Mouse (Mus musculus): Measurements from ENCODE around the gene Nmt1. TPM values are rescaled to one million over a fixed set of nuclear protein-coding genes. Genes with fewer than 3 reads are reported as not detected.

Nmt1 gene
- polyA plus RNA-seq, 1 experiment from 2014 or later, result 26.8 TPM

GRCm38 (mm10) chr11:103000111-103000510 is 27.9 kb upstream of the Nmt1 start:
- Histone ChIP-seq H3K36me3 (ENCODE audit: control insufficient read depth, insufficient read depth, low read length) (peaks cover 25% of the 10 kb centered on the region), H3K4me3 (ENCODE audit: low read depth, low read length) (no peak overlapping the region), H3K27me3 (ENCODE audit: control insufficient read depth, insufficient read depth, low read depth, low read length) (no peaks in the 10 kb centered on the region), H3K9ac (ENCODE audit: low read depth, low read length) (0 out of 2 replicates have a peak overlapping the region, but pooled peaks have one; percentile 21), H3K4me1 (ENCODE audit: control insufficient read depth, insufficient read depth, low read length) (peaks cover 20% of the 10 kb centered on the region), H3K9me3 (replicated peaks; ENCODE audit: control insufficient read depth, low read length, poor library complexity, severe bottlenecking) (no peaks in the 10 kb centered on the region), H3K4me2 (ENCODE audit: low read length) (no peak overlapping the region), H3K27ac (ENCODE audit: low read length) (no peak overlapping the region)
- ATAC-seq, result no peak
- WGBS, result 83% methylated on average over 16 of the region's 16 CpGs

DNA sequence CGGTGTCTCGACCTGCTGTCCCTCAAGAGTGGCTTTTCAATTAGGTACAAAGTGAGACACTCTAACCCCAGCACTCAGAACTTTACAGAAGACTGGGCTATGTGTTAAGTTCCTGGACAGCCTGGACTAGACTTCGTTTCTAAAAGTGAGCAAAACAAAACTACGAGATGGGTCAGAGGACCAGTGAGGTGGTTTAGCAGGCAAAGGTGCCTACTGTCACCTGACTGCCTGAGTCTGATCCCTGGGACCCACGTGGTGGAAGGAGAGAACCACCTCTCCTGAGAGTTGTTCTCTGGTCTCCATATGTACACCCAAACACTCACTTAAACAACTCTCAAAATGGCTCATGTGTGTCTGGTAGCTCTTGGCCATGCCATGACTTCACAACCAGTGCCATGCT is 26.9 kb upstream of the Nmt1 start:
- 79% methylated on average over 5 of the region's 5 CpGs for WGBS
- Histone ChIP-seq H3K27me3 (ENCODE audit: control insufficient read depth, insufficient read depth, low read depth, low read length) (no peaks in the 10 kb centered on the region), H3K36me3 (ENCODE audit: control insufficient read depth, insufficient read depth, low read length) (peaks cover 16% of the 10 kb centered on the region), H3K27ac (ENCODE audit: low read length) (no peak overlapping the region), H3K4me1 (ENCODE audit: control insufficient read depth, insufficient read depth, low read length) (peaks cover 20% of the 10 kb centered on the region), H3K9ac (ENCODE audit: low read depth, low read length) (no peak overlapping the region), H3K9me3 (replicated peaks; ENCODE audit: control insufficient read depth, low read length, poor library complexity, severe bottlenecking) (no peaks in the 10 kb centered on the region), H3K4me3 (ENCODE audit: low read depth, low read length) (no peak overlapping the region), H3K4me2 (ENCODE audit: low read length) (no peak overlapping the region)
- no peak for ATAC-seq

DNA sequence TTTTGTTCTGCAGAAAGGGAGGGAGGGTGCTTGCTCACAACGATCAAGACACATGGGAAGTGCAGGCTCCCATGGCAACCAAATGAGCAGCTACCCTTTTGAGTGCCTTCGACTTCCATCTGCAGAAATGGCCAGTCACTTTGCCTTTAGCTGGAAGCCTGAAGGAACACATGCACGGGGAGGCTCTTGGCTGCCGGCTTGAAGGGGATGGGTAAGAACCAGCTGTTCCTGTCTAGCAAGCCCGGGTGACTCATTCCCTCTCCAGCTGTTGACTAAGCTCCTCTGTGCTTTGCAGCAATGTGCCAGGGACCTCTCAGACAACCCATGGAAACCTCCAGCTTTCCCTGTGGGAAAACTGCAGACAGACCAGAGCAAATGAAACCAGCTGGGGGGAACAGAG is 24.8 kb upstream of the Nmt1 start:
- Histone ChIP-seq H3K9ac (ENCODE audit: low read depth, low read length) (no peak overlapping the region), H3K4me3 (ENCODE audit: low read depth, low read length) (no peak overlapping the region), H3K27me3 (ENCODE audit: control insufficient read depth, insufficient read depth, low read depth, low read length) (no peaks in the 10 kb centered on the region), H3K9me3 (replicated peaks; ENCODE audit: control insufficient read depth, low read length, poor library complexity, severe bottlenecking) (no peaks in the 10 kb centered on the region), H3K27ac (ENCODE audit: low read length) (no peak overlapping the region), H3K4me2 (ENCODE audit: low read length) (no peak overlapping the region), H3K36me3 (ENCODE audit: control insufficient read depth, insufficient read depth, low read length) (peaks cover 8% of the 10 kb centered on the region), H3K4me1 (ENCODE audit: control insufficient read depth, insufficient read depth, low read length) (peaks cover 23% of the 10 kb centered on the region)
- ATAC-seq, result no peak
- 44% methylated on average over 5 of the region's 5 CpGs for WGBS

- Histone ChIP-seq H3K36me3 (ENCODE audit: control insufficient read depth, insufficient read depth, low read length) (no peaks in the 10 kb centered on the region), H3K27me3 (ENCODE audit: control insufficient read depth, insufficient read depth, low read depth, low read length) (no peaks in the 10 kb centered on the region), H3K4me1 (ENCODE audit: control insufficient read depth, insufficient read depth, low read length) (peaks cover 16% of the 10 kb centered on the region), H3K27ac (ENCODE audit: low read length) (no peak overlapping the region), H3K4me3 (ENCODE audit: low read depth, low read length) (no peak overlapping the region), H3K4me2 (ENCODE audit: low read length) (no peak overlapping the region), H3K9me3 (replicated peaks; ENCODE audit: control insufficient read depth, low read length, poor library complexity, severe bottlenecking) (no peaks in the 10 kb centered on the region), H3K9ac (ENCODE audit: low read depth, low read length) (no peak overlapping the region)
- 89% methylated on average over 1 of the region's 1 CpGs for WGBS
- ATAC-seq, result no peak
These were observed 23.1 kb upstream of the Nmt1 start for GRCm38 (mm10) chr11:103004852-103005251.

DNA sequence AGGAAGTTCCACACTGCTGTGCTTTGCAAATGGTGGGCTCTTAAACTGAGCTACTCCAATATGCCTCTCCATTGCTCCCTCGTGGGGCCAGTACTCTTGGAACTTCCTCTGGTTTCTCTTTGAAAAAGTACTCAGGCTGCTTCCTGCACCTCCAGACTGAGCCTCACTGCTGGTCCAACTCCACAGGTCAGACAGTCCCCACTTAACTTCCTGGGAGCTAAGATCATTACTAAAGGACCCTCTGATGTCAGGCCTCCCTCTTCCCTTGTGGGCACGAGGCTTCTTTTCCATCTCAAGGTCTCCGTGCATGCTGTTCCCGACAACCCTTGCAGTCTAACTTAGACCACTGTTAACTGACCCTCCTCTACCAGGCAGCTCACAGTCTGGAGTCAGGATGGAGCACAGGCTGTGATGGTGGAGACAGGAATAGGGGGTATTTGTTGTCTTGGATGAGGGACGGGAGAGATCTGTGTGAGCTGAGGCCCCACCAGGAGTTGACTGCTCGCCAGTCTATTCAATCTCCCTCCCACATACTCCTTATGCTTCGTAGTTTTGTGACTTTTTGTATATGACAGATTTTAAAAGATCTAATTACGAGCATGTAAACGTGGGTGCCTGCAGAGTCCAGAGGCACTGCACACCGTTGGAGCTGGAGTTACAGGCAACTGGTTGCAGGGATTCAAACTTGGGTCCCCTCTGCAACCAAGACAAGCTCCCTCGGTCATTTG is 22.6 kb upstream of the Nmt1 start:
- no peaks in the 10 kb centered on the region for H3K9me3 ChIP-seq (replicated peaks; ENCODE audit: control insufficient read depth, low read length, poor library complexity, severe bottlenecking)
- no peaks in the 10 kb centered on the region for H3K27me3 ChIP-seq (ENCODE audit: control insufficient read depth, insufficient read depth, low read depth, low read length)
- H3K36me3 ChIP-seq (ENCODE audit: control insufficient read depth, insufficient read depth, low read length), result no peaks in the 10 kb centered on the region
- H3K4me3 ChIP-seq (ENCODE audit: low read depth, low read length), result no peak overlapping the region
- peaks cover 12% of the 10 kb centered on the region for H3K4me1 ChIP-seq (ENCODE audit: control insufficient read depth, insufficient read depth, low read length)
- no peak for ATAC-seq
- no peak overlapping the region for H3K9ac ChIP-seq (ENCODE audit: low read depth, low read length)
- no peak overlapping the region for H3K27ac ChIP-seq (ENCODE audit: low read length)
- H3K4me2 ChIP-seq (ENCODE audit: low read length), result no peak overlapping the region
- whole genome bisulfite sequencing, result 87% methylated on average over 11 of the region's 11 CpGs

DNA sequence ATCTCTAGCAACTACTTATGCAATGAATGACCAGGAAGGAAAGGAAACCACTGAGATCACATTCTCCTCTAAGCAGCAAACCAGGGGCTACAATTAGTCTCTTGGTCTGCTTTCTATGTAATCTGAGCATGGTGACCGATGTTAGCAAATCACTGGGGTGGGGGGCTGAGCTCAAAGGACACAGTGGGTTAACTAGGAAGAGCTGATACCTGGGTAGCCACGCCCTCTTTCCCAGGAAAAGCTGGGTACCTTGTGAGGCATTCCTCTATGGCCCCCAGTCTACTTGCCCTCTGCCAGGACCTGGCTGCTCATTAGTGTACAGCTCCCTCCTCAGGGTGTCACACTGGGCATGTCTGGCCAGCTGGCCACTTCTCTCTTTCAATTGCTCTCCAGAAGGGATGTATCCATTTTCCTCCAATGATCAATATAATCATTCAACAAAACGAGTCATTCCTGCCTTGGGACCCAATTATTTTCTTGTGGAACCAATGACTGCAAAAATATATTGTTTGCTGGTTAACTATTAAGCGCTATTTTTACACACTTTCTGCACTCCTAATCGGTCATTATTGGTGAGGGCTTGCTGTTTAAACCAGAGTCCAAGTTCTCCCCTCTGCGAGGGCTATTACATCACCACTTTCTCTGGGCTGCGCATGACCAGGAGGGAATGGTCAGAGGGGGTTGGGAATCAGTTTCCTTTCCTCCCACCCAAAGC is 21.5 kb upstream of the Nmt1 start:
- H3K9me3 ChIP-seq (replicated peaks; ENCODE audit: control insufficient read depth, low read length, poor library complexity, severe bottlenecking), result no peaks in the 10 kb centered on the region
- H3K9ac ChIP-seq (ENCODE audit: low read depth, low read length), result no peak overlapping the region
- no peaks in the 10 kb centered on the region for H3K27me3 ChIP-seq (ENCODE audit: control insufficient read depth, insufficient read depth, low read depth, low read length)
- no peak overlapping the region for H3K27ac ChIP-seq (ENCODE audit: low read length)
- no peak overlapping the region for H3K4me3 ChIP-seq (ENCODE audit: low read depth, low read length)
- ATAC-seq, result no peak
- H3K4me1 ChIP-seq (ENCODE audit: control insufficient read depth, insufficient read depth, low read length), result peaks cover 12% of the 10 kb centered on the region
- no peaks in the 10 kb centered on the region for H3K36me3 ChIP-seq (ENCODE audit: control insufficient read depth, insufficient read depth, low read length)
- H3K4me2 ChIP-seq (ENCODE audit: low read length), result no peak overlapping the region
- WGBS, result 92% methylated on average over 7 of the region's 7 CpGs

DNA sequence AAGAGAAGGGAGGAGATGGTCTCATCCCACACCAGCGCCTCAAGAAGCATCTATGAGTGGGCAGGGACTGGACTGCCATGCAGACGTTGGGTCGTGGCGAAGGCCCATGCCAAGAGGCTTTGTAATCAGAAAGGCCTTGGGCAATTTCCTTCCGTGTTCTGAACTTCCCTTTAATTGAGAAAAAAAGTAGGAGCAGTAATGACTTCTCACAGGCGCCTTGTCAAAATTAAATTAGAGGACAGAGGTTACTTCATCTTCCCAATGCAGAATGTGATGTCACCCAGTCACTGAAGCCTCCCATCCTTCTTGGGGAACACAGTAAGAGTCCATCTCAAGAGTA is 21.0 kb upstream of the Nmt1 start:
- H3K36me3 ChIP-seq (ENCODE audit: control insufficient read depth, insufficient read depth, low read length), result no peaks in the 10 kb centered on the region
- no peak overlapping the region for H3K4me2 ChIP-seq (ENCODE audit: low read length)
- H3K27me3 ChIP-seq (ENCODE audit: control insufficient read depth, insufficient read depth, low read depth, low read length), result no peaks in the 10 kb centered on the region
- peaks cover 12% of the 10 kb centered on the region for H3K4me1 ChIP-seq (ENCODE audit: control insufficient read depth, insufficient read depth, low read length)
- no peak for ATAC-seq
- H3K27ac ChIP-seq (ENCODE audit: low read length), result no peak overlapping the region
- no peak overlapping the region for H3K9ac ChIP-seq (ENCODE audit: low read depth, low read length)
- H3K4me3 ChIP-seq (ENCODE audit: low read depth, low read length), result no peak overlapping the region
- H3K9me3 ChIP-seq (replicated peaks; ENCODE audit: control insufficient read depth, low read length, poor library complexity, severe bottlenecking), result no peaks in the 10 kb centered on the region
- 90% methylated on average over 6 of the region's 6 CpGs for WGBS

DNA sequence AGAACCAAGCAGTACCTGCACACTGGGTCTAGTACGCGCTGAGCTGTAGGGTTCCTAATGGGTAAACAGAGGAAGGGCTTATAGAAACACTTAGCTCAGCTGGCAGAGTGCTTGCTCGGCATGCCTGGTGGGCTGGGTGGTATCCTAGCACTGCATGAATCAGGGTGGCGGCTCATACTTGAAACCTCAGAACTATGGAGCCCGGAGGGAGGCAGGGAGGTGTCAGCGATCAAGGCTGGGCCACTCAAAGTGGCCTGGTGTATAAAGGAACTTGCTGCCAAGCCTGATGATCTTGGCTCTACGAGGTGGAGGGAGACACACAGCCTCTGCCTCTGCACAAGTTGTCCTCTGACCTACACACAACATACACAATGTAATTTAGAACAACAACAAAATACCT is 19.4 kb upstream of the Nmt1 start:
- Histone ChIP-seq H3K4me3 (ENCODE audit: low read depth, low read length) (no peak overlapping the region), H3K27me3 (ENCODE audit: control insufficient read depth, insufficient read depth, low read depth, low read length) (no peaks in the 10 kb centered on the region), H3K4me1 (ENCODE audit: control insufficient read depth, insufficient read depth, low read length) (peaks cover 5% of the 10 kb centered on the region), H3K27ac (ENCODE audit: low read length) (no peak overlapping the region), H3K9ac (ENCODE audit: low read depth, low read length) (no peak overlapping the region), H3K4me2 (ENCODE audit: low read length) (no peak overlapping the region), H3K9me3 (replicated peaks; ENCODE audit: control insufficient read depth, low read length, poor library complexity, severe bottlenecking) (no peaks in the 10 kb centered on the region), H3K36me3 (ENCODE audit: control insufficient read depth, insufficient read depth, low read length) (no peaks in the 10 kb centered on the region)
- no peak for ATAC-seq
- 87% methylated on average over 7 of the region's 7 CpGs for WGBS

- no peaks in the 10 kb centered on the region for H3K36me3 ChIP-seq (ENCODE audit: control insufficient read depth, insufficient read depth, low read length)
- H3K4me3 ChIP-seq (ENCODE audit: low read depth, low read length), result no peak overlapping the region
- ATAC-seq, result no peak
- no peak overlapping the region for H3K9ac ChIP-seq (ENCODE audit: low read depth, low read length)
- no peak overlapping the region for H3K4me2 ChIP-seq (ENCODE audit: low read length)
- no peaks in the 10 kb centered on the region for H3K27me3 ChIP-seq (ENCODE audit: control insufficient read depth, insufficient read depth, low read depth, low read length)
- H3K27ac ChIP-seq (ENCODE audit: low read length), result no peak overlapping the region
- H3K9me3 ChIP-seq (replicated peaks; ENCODE audit: control insufficient read depth, low read length, poor library complexity, severe bottlenecking), result no peaks in the 10 kb centered on the region
- whole genome bisulfite sequencing, result 93% methylated on average over 8 of the region's 8 CpGs
- H3K4me1 ChIP-seq (ENCODE audit: control insufficient read depth, insufficient read depth, low read length), result peaks cover 4% of the 10 kb centered on the region; the same call in 1 of the 2 replicates
These were observed 18.8 kb upstream of the Nmt1 start for GRCm38 (mm10) chr11:103009208-103009607.

Measured in midbrain, embryonic 16.5 days (tissue).